7 mouse cellular contexts compared by ENCODE assay signal in the genomic region with DNA sequence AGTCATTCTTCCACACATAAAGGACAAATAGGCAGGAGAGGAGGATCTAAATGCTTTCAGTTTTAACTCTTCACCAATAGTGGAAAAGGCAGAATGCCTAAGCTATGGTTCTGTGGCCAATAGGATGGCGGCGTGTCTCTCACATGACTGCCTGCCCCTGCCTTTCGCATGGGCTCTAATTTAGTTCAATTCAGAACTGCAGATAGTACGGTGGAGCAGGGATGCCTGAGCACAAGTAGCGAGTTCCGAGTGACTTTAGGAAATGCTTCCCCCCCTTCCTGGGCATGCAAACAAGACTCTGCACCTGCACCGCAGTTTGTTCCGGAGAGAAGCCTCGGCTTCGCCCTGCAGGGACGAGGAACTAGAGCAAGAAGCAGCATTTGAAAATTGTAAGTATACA.
A peak's percentile ranks its signal among the peaks of the same experiment; 100 is the strongest.
DNase-seq lines count a peak whose midpoint lies in the region; ATAC-seq and TF ChIP-seq lines count a peak whose summit lies in the region.

No protein-coding gene starts in this region.

- H3K27ac ChIP-seq in embryonic facial prominence, embryonic 12.5 days = peak overlapping the region; percentile 93
- peak overlapping the region; percentile 70 for H3K27ac ChIP-seq in intestine, postnatal 0 days (ENCODE audit: low read depth, low read length)
- H3K27ac ChIP-seq in midbrain, embryonic 10.5 days (replicated peaks) = peak overlapping the region; percentile 94

- H3K4me1 ChIP-seq in embryonic facial prominence, embryonic 12.5 days = peaks cover 12% of the 10 kb centered on the region; the same call in 1 of the 2 replicates
- H3K4me1 ChIP-seq in intestine, postnatal 0 days (replicated peaks; ENCODE audit: control insufficient read depth, insufficient read depth, low read length) = no peaks in the 10 kb centered on the region
- H3K4me1 ChIP-seq in midbrain, embryonic 10.5 days = peaks cover 32% of the 10 kb centered on the region

- peak overlapping the region; percentile 86 for H3K9ac ChIP-seq in embryonic facial prominence, embryonic 12.5 days
- H3K9ac ChIP-seq in intestine, postnatal 0 days (ENCODE audit: low read depth, low read length) = peak overlapping the region; percentile 69

- H3K4me3 ChIP-seq in embryonic facial prominence, embryonic 12.5 days = peak overlapping the region; percentile 62
- H3K4me3 ChIP-seq in intestine, postnatal 0 days (ENCODE audit: low read depth, low read length) = peak overlapping the region; percentile 50
- H3K4me3 ChIP-seq in midbrain, embryonic 10.5 days = peak overlapping the region; percentile 75

- no peaks in the 10 kb centered on the region for H3K36me3 ChIP-seq in embryonic facial prominence, embryonic 12.5 days
- H3K36me3 ChIP-seq in intestine, postnatal 0 days (ENCODE audit: control insufficient read depth, insufficient read depth) = 0 out of 2 replicates have a peak, but pooled peaks cover 3% of the 10 kb centered on the region
- H3K36me3 ChIP-seq in midbrain, embryonic 10.5 days = no peaks in the 10 kb centered on the region

- DNase-seq in adrenal gland, postnatal 4 days (ENCODE audit: low spot score in 2 of 2) = peak; percentile 49 to 60
- peak; percentile 86 to 90 for DNase-seq in left cerebral cortex, postnatal 36 days (ENCODE audit: low spot score in 2 of 2)
- DNase-seq in midbrain, embryonic 10.5 days (ENCODE audit: low spot score) = peak; percentile 83
- DNase-seq in right cerebral cortex, postnatal 36 days (ENCODE audit: low spot score in 2 of 2) = peak; percentile 86 to 92

- TF ChIP-seq CTCF in intestine, postnatal 0 days (IDR thresholded peaks at IDR 0.05; ENCODE audit: low read depth) = no peak

- intact Hi-C loops in left cerebral cortex, postnatal 36 days (cut with DNase I) = loop anchor here (2.0 to 10.0 kb wide), 3 partner anchors 146 to 564 kb away; no protein-coding TSS in a partner anchor

- H3K27me3 ChIP-seq in embryonic facial prominence, embryonic 12.5 days = no peaks in the 10 kb centered on the region
- H3K27me3 ChIP-seq in intestine, postnatal 0 days (replicated peaks; ENCODE audit: control insufficient read depth, insufficient read depth, low read length) = no peaks in the 10 kb centered on the region
- no peaks in the 10 kb centered on the region for H3K27me3 ChIP-seq in midbrain, embryonic 10.5 days (ENCODE audit: low read depth, poor library complexity, severe bottlenecking)

- no peaks in the 10 kb centered on the region for H3K9me3 ChIP-seq in embryonic facial prominence, embryonic 12.5 days
- H3K9me3 ChIP-seq in intestine, postnatal 0 days (ENCODE audit: control insufficient read depth) = no peaks in the 10 kb centered on the region
- no peaks in the 10 kb centered on the region for H3K9me3 ChIP-seq in midbrain, embryonic 10.5 days (replicated peaks)

- ATAC-seq in embryonic facial prominence, embryonic 12.5 days (ENCODE audit: insufficient number of reproducible peaks, insufficient read depth, low FRiP score, low TSS enrichment) = peak; percentile 93
- peak; percentile 90 for ATAC-seq in granulocyte monocyte progenitor cell, adult 5-6 weeks (replicated peaks; ENCODE audit: poor library complexity, severe bottlenecking)
- peak; percentile 97 for ATAC-seq in intestine, postnatal 0 days

- under 1% methylated on average over 11 of the region's 11 CpGs for whole genome bisulfite sequencing in embryonic facial prominence, embryonic 12.5 days
- WGBS in intestine, postnatal 0 days = 0% methylated on average over 11 of the region's 11 CpGs
- WGBS in midbrain, embryonic 10.5 days = under 1% methylated on average over 11 of the region's 11 CpGs

- H3K4me2 ChIP-seq in embryonic facial prominence, embryonic 12.5 days (replicated peaks) = peak overlapping the region; percentile 46
- H3K4me2 ChIP-seq in intestine, postnatal 0 days (replicated peaks; ENCODE audit: low read depth) = peak overlapping the region; percentile 73

Comparison
In these comparisons a context has a peak if more than half of its experiments do, and no peak if none do; other contexts are left out.
1. Peak in every context shown above with its lines: DNase-seq, ATAC-seq, H3K4me3 ChIP-seq and H3K27ac ChIP-seq.